Comparison of ENCODE assay signal across 1 mouse cellular context in the genomic region with DNA sequence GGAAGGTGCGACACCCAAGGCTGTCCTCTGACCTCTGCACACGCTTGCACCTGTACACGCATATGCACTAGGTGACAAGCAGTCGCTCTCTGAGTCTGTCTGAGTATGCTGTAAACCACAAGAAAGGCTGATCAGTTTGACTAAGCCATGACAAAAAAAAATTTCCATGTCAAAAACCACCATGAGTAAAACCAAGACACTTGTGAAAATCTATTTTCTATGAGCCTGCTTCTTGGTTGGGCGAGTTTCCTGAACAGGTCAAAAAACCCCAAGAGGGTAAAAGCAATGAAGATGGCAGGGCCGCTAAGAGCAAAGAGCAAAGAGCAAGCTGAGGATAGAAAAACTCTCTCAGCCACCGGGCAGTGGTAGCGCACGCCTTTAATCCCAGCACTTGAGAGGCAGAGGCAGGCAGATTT.
TF ChIP-seq lines count a peak whose summit lies in the region.

No protein-coding gene starts in this region.

TF ChIP-seq in CH12.LX, 34 proteins besides CTCF, POLR2A, EP300 and RAD21 (continued from another document):
- TF ChIP-seq ETS1 (conservative IDR thresholded peaks at IDR 0.05; ENCODE audit: low read depth, low read length) (peak; percentile 98), MEF2A (IDR thresholded peaks at IDR 0.05; ENCODE audit: borderline replicate concordance, low read depth, low read length) (peak; percentile 98), MAZ (IDR thresholded peaks at IDR 0.05; ENCODE audit: low read depth, low read length) (peak; percentile 93), IRF4 (IDR thresholded peaks at IDR 0.05; ENCODE audit: low read depth, low read length) (peak; percentile 99), SIN3A (IDR thresholded peaks at IDR 0.05; ENCODE audit: low read length) (peak; percentile 96), ELF1 (IDR thresholded peaks at IDR 0.05; ENCODE audit: low read depth, low read length) (peak; percentile 31; the same call in 1 of the 2 replicates), TCF12 (IDR thresholded peaks at IDR 0.05; ENCODE audit: low read depth, low read length) (peak; percentile 99), MXI1 (IDR thresholded peaks at IDR 0.05; ENCODE audit: low read depth, low read length) (peak; percentile 81), JUN (IDR thresholded peaks at IDR 0.05; ENCODE audit: insufficient read depth, low read depth, low read length) (peak; percentile 97), MAFK (IDR thresholded peaks at IDR 0.05; ENCODE audit: insufficient replicate concordance, low read length) (peak; percentile 96), GABPA (IDR thresholded peaks at IDR 0.05; ENCODE audit: insufficient replicate concordance, low read depth, low read length) (no peak), TBP (conservative IDR thresholded peaks at IDR 0.05; ENCODE audit: low read depth, low read length) (0 out of 2 replicates have a peak, but pooled peaks have one; percentile 12), MAX (IDR thresholded peaks at IDR 0.05; ENCODE audit: low read length) (peak; percentile 90; the same call in 1 of the 2 replicates)
